Mouse (Mus musculus) gastrocnemius, adult 2 months (tissue): Measurements from ENCODE around the gene Tspan7. TPM values are rescaled to one million over a fixed set of nuclear protein-coding genes. Genes with fewer than 3 reads are reported as not detected.

Experiments
- DNase-seq: peaks from one replicate; pipeline ENCODE4 v3.0.0; 2022
- H3K27ac ChIP-seq: fragments of 200-600 bp; 2 replicates; pipeline ENCODE4 v1.8.1; 2022; ENCODE audit warnings: mild to moderate bottlenecking
- H3K4me3 ChIP-seq: fragments of 200-600 bp; 2 replicates; pipeline ENCODE4 v1.8.1; 2022; ENCODE audit warnings: mild to moderate bottlenecking, moderate library complexity
- CTCF ChIP-seq: fragments of 200-600 bp; IDR thresholded peaks from 2 replicates; pipeline ENCODE4 v1.8.1; 2022; ENCODE audit warnings: antibody characterized with exemption, mild to moderate bottlenecking, moderate library complexity
- intact Hi-C: fragments of 180-260 bp; cut with DNase I; formaldehyde crosslinking; loops from one replicate; pipeline ENCODE4 v1.15.1; 2025
- long read RNA-seq, 2 experiments: library from polyadenylated mRNA; stranded (forward); transcript quantifications; one replicate each; pipeline ENCODE4 v2.0.0; 2021
- total RNA-seq, 2 experiments: library from RNA; stranded (reverse); gene quantifications; 2 replicates each; pipeline ENCODE4 v1.2.3; 2021

Tspan7 gene
- total RNA-seq: 100 to 1,000 TPM in 1 of 2 experiments, 10 to 100 TPM in 1; 87.5 to 127 TPM
- long read RNA-seq, experiment 1, transcript Tspan7-201 (8 exons, 1,733 nt): major isoform, 117 of 135 reads
- long read RNA-seq, experiment 1, partial matches to known transcripts: 9 of 135 reads
- long read RNA-seq, experiment 1, other reads (novel, unspliced or antisense): 9 of 135 reads
- long read RNA-seq, experiment 2, transcript Tspan7-201 (8 exons, 1,733 nt): major isoform, 86 of 94 reads
- long read RNA-seq, experiment 2, partial matches to known transcripts: 7 of 94 reads
- long read RNA-seq, experiment 2, other reads (novel, unspliced or antisense): 1 of 94 reads

DNA sequence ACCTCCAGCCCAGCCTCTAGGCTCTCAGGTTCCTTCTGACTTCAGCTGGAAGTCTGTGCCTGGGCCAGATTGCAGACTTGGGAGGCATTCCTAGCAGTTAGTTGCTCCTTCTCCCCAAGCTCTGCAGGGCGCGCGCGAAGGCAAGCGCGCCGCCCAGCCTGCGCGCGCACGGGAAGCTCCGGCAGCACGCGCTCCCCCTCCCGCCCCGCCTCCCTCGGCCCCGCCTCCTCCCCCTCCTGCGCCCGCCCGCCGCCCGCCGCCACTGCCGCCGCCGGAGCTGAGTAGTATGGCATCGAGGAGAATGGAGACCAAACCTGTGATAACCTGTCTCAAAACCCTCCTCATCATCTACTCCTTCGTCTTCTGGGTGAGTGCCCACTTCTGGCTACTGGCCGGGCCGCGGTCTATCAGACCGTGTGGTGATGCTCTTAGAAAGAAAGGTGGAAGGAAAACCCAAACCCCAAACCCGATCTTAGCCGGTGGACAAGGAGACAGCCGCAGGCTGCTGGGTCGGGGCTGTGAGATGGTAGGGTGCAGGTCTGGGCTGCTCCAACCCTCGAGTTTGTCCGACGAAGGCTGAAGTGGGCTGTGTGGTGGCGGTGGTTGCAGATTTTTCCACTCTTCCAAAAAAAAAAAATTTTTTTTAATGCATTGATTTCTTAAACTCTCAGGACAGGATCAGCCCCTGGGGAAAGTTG lies at the start of gene Tspan7:
TSS of gene Tspan7 (plus strand) at position 287 of the 698 bp plus-strand sequence.
- TF ChIP-seq CTCF: peak; percentile 11; the same call in 1 of the 2 replicates
- DNase-seq: peak; percentile 79
- H3K27ac ChIP-seq: peak within 1 kb of the TSS; percentile 88
- intact Hi-C loops: loop anchor here (10.0 kb wide), 1 partner anchor 270 kb away; the partner anchor contains the start of gene Rpgr
- H3K4me3 ChIP-seq: peak within 1 kb of the TSS; percentile 76

DNA sequence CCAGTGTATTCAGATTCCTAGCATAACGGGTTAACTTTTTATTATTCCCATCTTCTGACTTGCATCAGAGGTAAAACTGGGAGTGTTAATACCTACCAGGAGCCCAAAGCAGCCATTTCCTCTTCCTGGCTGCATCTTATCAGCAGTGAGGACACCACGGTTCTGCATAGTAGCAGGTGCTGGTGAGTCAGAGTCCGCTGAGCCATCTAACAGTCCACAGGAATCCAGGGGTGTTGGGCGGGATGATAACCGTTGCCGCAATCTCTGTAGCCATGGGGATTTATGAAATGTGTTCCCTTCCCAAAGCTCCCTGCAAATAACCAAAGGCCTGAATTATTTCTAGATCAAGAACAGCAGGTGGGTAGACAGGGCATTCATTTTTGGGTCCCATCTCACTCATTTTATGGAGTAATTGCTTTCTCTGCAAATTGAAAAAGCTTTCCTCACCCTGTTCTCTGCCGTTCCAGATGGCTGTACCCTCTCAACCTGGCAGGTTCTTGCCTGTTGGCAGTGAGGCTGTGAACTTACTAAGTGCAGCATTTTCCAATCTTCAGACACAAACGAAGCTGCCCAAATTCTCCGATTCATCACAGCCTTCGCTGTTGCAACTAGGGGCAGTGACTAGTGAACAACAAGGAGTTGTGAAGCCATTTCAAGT lies 35.5 kb upstream of the Tspan7 start:
- Histone ChIP-seq H3K4me3 (no peak overlapping the region), H3K27ac (no peak overlapping the region)
- DNase-seq: no peak
- intact Hi-C loops: no loop called here
- no peak for TF ChIP-seq CTCF

DNA sequence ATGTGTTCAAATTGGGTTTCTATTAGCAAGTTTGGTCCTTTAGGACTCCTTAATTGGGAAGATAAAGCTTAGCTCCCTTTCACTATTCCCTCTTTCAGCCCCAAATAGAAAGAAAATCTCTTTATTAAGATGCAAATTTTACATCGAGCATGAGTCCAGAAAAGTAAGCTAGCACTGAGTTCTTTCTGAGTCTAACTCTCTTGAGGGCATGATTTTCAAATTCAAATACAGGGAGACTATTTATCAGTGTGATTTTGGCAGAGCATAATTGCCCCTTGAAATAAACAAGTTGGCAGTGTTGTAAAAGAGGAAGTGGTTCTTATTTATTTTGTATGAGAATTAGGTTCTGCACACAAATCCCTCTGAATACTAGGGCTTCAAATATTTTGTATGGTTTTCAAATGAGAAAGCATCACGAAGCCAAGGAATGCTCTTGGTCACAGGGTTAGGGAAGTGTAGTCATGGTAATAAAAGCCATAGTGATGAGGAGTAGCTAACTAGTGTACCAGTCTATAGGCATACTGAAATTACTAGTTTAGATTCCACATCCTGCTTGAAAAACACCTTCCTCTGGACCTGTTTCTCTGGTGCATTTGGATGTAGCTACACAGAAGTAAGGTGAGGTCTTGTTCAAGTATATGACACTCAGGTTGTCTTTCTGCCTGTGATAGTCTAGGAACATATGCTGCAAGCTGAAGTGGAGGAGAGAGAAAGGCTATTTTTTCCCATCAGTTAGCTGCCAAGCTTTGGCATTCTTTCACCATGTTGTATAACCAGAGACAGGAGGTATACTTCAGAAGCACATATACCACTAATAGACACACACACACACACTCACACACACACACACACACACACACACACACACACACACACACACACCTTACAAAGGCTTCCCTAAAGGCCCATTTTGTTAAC lies 34.6 kb upstream of the Tspan7 start:
- DNase-seq: no peak
- no peak for TF ChIP-seq CTCF
- Histone ChIP-seq H3K27ac (no peak overlapping the region), H3K4me3 (no peak overlapping the region)
- intact Hi-C loops: no loop called here

DNA sequence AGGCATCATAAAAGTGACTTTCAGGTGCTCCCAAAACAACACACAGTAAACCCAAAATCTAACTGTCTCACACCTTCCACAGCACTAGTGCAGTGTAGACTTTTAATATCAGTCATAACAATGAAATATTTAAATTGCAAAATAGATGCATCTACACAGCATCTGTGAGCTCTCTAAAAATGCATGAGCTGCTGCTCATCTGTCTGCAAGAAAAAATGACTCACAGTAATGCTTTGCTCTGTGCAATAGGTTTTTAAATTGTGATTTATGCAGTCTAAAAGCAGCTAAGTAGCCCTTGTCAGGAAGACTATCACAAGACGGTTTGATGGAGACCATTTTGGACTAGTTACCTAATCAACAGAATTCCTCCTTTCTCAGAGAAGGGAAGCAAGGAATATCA lies 31.2 kb upstream of the Tspan7 start:
- TF ChIP-seq CTCF: no peak
- no peak for DNase-seq
- Histone ChIP-seq H3K4me3 (no peak overlapping the region), H3K27ac (no peak overlapping the region)
- intact Hi-C loops: no loop called here

DNA sequence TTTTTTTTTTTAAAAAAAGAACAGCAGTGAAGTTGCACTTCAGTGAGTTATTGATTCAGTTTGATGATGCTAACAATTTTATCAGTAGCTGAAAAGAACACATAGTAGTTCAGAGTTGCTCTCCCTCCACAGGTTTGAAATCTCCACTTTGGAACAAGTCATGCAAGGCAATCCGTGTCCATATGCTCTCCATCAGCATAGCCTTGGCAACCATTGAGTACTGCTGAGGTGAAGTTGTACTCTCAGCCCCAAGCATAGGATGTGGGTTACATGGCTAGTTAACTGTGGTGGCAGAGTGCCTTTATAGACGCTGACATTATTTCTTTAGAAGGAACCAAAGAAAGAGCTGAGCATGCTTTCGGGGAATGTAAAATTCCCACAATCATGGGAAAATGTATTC lies 27.7 kb upstream of the Tspan7 start:
- no peak for TF ChIP-seq CTCF

DNA sequence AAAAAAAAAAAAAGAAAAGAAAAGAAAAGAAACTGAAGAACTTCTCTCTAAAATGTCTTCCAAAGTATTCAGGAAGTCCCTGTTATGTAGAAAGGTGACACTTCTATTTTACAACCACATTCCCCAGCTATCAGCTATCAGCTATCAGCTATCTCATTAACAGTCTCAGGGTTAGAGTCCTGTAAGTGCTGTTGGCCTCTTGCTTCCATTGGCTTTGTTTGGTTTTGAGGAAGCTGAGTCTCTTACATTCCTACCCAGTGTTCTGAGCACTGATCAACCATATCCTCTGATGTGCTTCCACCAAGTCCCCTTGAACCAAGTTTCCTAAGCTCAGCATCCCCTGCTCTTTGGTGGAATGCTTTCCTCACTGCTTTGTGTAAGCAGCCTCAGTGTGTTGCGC lies 7.9 kb upstream of the Tspan7 start:
- Histone ChIP-seq H3K27ac (no peak overlapping the region), H3K4me3 (no peak overlapping the region)
- no peak for DNase-seq
- intact Hi-C loops: no loop called here
- TF ChIP-seq CTCF: no peak

More for the DNA sequence above, 27.7 kb upstream of the Tspan7 start:
- Histone ChIP-seq H3K27ac (no peak overlapping the region), H3K4me3 (no peak overlapping the region)
- DNase-seq: no peak
- intact Hi-C loops: no loop called here

DNA sequence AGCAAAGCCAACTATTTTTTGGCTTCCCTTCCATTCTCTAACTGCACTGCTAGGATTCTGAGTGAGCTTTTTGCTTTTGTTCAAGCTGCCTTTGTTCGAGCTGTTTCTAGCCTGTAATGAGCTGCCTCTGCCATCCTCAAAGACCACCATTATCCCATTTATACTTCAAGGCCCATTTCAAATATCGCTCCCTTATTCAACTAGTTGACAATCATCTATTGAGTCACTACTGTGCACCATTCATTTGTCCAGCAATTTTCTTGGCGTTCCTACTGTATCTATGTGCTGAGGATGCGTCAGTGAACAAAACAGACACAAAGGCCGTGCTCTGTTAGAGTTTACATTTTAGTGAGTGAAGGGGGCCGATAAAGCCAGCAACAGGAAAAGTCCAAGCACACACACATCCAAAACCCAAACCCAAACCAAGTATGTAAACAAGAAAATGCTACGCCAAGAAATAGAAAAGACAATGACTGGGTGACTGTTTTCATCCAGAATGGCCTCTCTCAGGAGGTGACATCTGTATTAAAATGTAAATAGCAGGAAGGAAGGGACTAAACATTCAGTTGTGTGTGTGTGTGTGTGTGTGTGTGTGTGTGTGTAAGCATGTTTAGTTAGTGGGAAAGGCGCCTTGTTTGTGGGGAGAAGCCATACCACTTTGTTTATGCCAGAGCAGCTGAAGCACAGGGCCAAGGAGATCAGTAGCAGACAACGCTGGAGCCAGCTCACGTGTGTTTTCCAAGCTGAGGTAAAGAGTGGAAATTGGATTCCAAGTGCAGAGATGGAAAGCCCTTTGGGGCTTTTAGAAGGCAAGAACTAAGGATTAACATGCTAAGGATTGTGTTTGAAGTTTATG lies 5.7 kb upstream of the Tspan7 start:
- intact Hi-C loops: no loop called here
- Histone ChIP-seq H3K27ac (no peak overlapping the region), H3K4me3 (no peak overlapping the region)
- TF ChIP-seq CTCF: no peak
- DNase-seq: no peak

DNA sequence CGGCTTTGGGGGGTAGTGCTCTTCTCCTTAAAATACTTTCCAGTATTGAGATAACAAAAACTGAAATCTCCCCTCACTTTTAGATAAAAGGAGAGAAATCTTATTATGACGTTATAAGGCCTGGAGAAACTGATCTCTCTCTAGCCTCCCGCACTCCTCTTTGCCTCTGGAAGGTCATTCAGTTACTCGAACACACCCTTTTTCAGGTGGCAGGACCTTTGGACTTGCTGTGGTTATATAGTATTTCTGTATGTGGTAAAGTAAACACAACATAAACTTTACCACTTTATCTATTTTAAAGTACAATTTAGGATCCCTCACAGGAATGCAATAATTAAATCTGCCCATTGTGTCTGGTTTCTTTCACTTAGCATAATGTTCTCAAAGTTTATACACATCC lies 5.0 kb upstream of the Tspan7 start:
- Histone ChIP-seq H3K4me3 (no peak overlapping the region), H3K27ac (no peak overlapping the region)
- intact Hi-C loops: loop anchor here (10.0 kb wide), 1 partner anchor 265 kb away; the partner anchor contains the start of gene Rpgr
- no peak for TF ChIP-seq CTCF
- DNase-seq: no peak

DNA sequence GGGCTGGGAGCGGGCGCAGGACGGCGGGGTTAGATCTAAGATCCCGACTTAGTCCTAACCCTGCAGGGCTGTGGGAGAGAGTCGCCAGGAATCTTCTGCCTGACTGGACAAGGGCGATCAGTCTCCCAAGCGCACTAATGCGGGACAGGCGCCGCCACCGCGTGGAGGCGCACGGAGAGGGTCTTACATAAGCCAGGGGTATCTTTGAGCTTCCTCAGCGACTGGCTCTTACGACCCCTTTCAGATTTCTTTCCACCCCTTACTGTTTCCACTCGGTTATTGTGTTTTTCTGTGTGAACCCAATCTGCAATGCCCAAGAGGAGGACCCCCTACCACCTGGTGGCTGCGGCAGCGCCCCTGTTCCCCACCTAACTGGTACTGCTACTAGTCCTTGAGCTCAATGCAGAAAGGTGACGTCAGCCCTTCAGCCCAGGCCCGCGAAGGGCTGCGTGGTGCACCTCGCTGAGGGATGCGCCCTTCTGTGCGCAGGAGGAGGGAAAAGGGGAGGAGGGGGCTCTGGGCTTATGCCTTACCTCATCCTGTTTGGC lies 780 bp downstream of the Tspan7 start:
- Histone ChIP-seq H3K4me3 (peak overlapping the region; percentile 76), H3K27ac (peak overlapping the region; percentile 88)
- DNase-seq: peak; percentile 63
- TF ChIP-seq CTCF: peak; percentile 38
- intact Hi-C loops: loop anchor here (10.0 kb wide), 1 partner anchor 271 kb away; the partner anchor contains the start of gene Rpgr

DNA sequence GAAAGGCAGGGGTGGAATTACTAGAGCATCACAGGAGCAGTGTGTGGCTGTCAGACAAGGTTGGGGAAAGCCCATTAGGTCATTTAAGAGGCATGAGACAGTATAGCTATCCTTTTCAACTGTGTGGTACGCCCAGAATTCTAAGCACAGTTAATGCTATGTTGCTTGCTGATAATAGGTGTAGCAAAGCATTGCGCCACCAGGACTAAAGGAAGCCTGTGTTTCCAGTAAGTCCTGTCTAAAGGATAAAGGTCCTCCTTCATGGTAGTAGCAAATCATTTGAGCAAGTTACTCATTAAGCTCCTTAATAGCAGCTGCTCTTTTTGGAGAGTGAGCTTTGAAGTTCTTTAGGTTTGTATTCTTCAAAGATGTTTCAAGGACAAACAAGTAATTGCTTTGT lies 13.6 kb downstream of the Tspan7 start:
- intact Hi-C loops: no loop called here

DNA sequence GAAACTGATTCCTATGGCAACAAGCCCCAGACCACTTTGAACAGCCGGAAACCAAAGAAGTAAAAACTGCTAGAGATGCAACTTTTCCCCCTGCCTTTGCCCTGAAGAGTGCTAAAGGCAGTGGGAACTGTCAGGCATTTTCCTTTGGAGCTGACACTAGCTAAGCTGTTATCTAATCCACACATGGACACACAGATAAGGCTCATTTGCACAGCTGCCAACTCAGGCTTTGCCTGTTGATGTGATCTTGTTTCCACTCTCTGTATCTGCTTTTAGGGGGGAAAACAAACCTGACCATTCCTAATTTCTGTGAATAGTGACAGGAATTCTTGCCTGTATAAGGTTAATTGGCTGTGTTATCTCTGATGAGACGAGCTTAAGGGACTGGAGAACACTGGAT lies 17.7 kb downstream of the Tspan7 start:
- Histone ChIP-seq H3K27ac (peak overlapping the region; percentile 69), H3K4me3 (no peak overlapping the region)
- peak; percentile 20 for DNase-seq
- TF ChIP-seq CTCF: no peak
- intact Hi-C loops: loop anchor here (5.0 kb wide), 1 partner anchor 55 kb away; no protein-coding TSS in a partner anchor

More for the DNA sequence above, 13.6 kb downstream of the Tspan7 start:
- TF ChIP-seq CTCF: no peak
- no peak for DNase-seq
- Histone ChIP-seq H3K27ac (no peak overlapping the region), H3K4me3 (no peak overlapping the region)
